Mouse (Mus musculus): ENCODE data around the gene Lzts2. TPM values are rescaled to one million over a fixed set of nuclear protein-coding genes. Genes with fewer than 3 reads are reported as not detected.

The Lzts2 gene
- polyA plus RNA-seq (2016; fragmentation: Nextera tagmentation; extraction: Ambion mirVana), result 71.0 and 72.1 TPM in 2 replicates

DNA sequence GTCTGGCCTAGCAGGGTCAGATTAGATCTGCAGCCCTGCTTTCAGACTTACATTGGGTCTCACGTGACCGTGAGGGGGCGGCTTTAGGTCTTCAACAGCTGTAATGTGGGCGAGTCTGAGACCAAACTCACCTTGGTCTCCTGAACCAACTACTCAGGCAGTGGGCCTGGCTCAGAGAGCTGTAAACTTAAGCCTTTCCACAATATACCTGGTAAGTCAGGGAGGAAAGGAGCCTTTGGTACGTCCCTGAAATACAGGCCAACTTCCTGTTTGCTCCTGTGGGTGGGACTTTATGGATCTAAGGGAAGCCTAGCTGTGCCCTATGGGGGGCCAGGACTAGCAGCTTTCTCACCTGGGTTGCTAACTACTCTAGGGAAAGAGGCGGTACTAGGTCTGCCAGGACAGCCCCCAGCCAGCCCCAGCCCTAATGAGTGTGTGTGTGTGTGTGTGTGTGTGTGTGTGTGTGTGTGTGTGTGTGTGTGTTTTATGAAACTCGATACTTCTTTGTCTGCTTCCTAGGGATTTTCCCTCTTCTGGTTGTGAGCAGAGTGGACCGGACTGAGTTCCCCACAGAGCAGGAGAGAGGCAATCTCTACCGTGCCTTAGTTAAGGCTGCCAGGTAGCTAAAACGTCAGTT is at the start of gene Lzts2:
TSS of gene Lzts2 (plus strand) at position 80 of the 637 bp plus-strand sequence.
- ATAC-seq (ENCODE audit: low FRiP score), result no peak
- Histone ChIP-seq H3K9ac (peak within 1 kb of the TSS; percentile 59), H3K27me3 (peaks cover 4% of the 10 kb centered on the region; the same call in 1 of the 2 replicates), H3K4me1 (peaks cover 48% of the 10 kb centered on the region), H3K4me2 (replicated peaks) (peak within 1 kb of the TSS; percentile 91), H3K27ac (peak within 1 kb of the TSS; percentile 98), H3K36me3 (peaks cover 24% of the 10 kb centered on the region), H3K4me3 (peak within 1 kb of the TSS; percentile 60), H3K9me3 (replicated peaks) (no peaks in the 10 kb centered on the region)
- WGBS, result 10% methylated on average over 10 of the region's 10 CpGs

DNA sequence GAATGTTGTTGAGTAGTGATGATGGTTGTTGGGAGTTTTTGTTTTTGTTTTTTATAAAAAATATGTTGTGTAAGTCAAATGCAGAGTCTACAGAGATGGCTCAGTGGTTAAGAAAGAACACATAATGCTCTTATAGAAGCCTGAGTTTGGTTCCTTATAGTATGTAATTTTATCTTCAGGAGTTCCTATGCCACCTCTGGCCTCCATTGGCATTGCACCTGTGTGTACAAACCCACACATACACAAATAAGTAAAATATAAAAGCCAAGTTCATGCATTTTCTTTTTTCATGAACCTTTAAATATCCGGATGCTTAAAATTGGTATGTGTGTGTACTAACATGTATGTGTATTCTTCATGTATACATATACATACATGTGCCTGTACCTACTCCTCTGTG is 48.2 kb upstream of the Lzts2 start:
- H3K4me1 ChIP-seq, result no peaks in the 10 kb centered on the region
- no peaks in the 10 kb centered on the region for H3K27me3 ChIP-seq
- 97% methylated on average over 1 of the region's 1 CpGs for WGBS
- H3K27ac ChIP-seq, result no peak overlapping the region
- ATAC-seq (ENCODE audit: low FRiP score), result no peak
- H3K4me2 ChIP-seq (replicated peaks), result no peak overlapping the region
- no peak overlapping the region for H3K9ac ChIP-seq
- peaks cover 77% of the 10 kb centered on the region for H3K36me3 ChIP-seq
- H3K9me3 ChIP-seq (replicated peaks), result no peaks in the 10 kb centered on the region
- H3K4me3 ChIP-seq, result no peak overlapping the region

DNA sequence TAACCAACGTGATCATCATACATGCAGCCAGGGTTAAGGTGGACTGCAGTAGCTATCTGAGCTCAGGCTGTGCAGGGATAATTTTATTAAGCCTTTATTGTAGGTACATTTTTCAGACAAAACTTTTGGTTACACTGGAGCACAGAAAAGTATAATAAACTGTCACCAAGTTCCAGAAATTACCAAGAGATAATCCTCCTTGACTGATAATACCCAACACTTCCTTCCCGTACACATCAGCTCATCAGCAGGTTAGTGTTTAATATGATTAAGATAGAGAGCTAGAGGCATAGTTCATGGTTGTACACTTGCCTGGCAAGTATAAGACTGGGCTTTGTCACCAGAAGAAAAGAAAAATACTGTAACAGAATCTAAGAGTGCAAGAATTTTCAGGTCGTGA is 45.9 kb upstream of the Lzts2 start:
- H3K9me3 ChIP-seq (replicated peaks), result no peaks in the 10 kb centered on the region
- H3K4me1 ChIP-seq, result no peaks in the 10 kb centered on the region
- no peaks in the 10 kb centered on the region for H3K27me3 ChIP-seq
- H3K27ac ChIP-seq, result no peak overlapping the region
- no peak overlapping the region for H3K9ac ChIP-seq
- H3K4me3 ChIP-seq, result no peak overlapping the region
- H3K36me3 ChIP-seq, result peaks cover 81% of the 10 kb centered on the region
- no peak overlapping the region for H3K4me2 ChIP-seq (replicated peaks)
- ATAC-seq (ENCODE audit: low FRiP score), result no peak
- 94% methylated on average over 3 of the region's 3 CpGs for WGBS

DNA sequence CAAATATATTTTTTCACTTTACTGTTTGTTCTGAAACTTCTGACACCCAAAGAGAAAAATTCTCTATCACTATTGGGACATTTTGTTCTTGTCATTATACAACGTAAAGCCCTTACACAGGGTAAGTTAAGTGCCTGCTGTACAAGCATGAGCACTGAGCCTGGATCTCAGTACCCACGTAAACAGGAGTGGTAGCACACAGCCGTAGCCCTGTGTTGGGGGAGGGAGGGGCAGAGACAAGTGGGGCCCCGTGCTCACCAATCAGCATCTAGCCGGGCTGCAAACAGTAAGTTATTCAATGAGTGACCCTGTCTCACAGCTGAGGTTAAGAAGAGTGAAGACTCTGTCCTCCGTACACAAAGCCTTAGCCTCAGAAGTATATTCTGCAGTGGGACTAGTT is 37.6 kb upstream of the Lzts2 start:
- 80% methylated on average over 6 of the region's 6 CpGs for WGBS
- Histone ChIP-seq H3K4me2 (replicated peaks) (no peak overlapping the region), H3K36me3 (peaks cover 91% of the 10 kb centered on the region), H3K27ac (no peak overlapping the region), H3K27me3 (no peaks in the 10 kb centered on the region), H3K4me3 (no peak overlapping the region), H3K9ac (no peak overlapping the region), H3K4me1 (no peaks in the 10 kb centered on the region), H3K9me3 (replicated peaks) (no peaks in the 10 kb centered on the region)
- no peak for ATAC-seq (ENCODE audit: low FRiP score)

DNA sequence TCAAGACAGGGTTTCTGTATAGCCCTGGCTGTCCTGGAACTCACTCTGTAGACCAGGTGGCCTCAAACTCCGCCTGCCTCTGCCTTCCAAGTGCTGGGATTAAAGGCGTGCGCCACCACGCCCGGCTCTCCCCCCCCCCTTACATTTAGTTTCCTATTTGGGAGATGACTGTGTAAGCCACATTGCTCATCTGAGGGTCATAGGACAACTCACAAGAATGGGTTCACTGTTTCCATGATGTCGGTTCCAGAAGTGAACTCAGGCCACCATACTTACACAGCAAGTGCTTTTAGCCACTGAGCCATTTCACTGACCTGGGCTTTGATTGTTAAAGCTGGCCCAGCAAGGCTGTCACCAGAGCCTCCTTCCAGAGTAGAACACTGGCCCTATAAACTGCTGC is 37.1 kb upstream of the Lzts2 start:
- no peaks in the 10 kb centered on the region for H3K4me1 ChIP-seq
- H3K9me3 ChIP-seq (replicated peaks), result no peaks in the 10 kb centered on the region
- no peak for ATAC-seq (ENCODE audit: low FRiP score)
- H3K27ac ChIP-seq, result no peak overlapping the region
- 96% methylated on average over 6 of the region's 6 CpGs for WGBS
- no peak overlapping the region for H3K4me3 ChIP-seq
- no peak overlapping the region for H3K9ac ChIP-seq
- no peak overlapping the region for H3K4me2 ChIP-seq (replicated peaks)
- peaks cover 92% of the 10 kb centered on the region for H3K36me3 ChIP-seq
- no peaks in the 10 kb centered on the region for H3K27me3 ChIP-seq

DNA sequence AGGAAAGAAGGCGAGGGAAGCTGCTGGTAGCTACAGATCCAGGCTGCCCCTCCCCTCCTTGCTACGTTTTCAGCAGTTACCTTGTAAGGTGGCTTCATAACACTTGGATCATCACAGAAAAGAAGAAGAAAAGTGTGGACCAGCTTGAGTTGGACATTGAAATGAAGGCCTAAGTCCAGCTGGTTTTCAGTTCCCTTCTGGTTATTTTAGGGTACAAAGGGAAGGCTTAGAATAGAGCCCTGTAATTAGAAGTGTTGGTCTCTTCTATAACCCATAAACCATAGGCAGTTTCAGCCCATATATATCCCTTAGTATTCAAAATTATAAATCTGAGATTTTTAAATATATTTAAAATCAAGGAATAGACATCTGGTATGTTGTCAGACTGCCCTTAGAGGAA is 33.4 kb upstream of the Lzts2 start:
- 92% methylated on average over 2 of the region's 2 CpGs for WGBS
- no peak overlapping the region for H3K4me3 ChIP-seq
- no peak overlapping the region for H3K9ac ChIP-seq
- H3K4me2 ChIP-seq (replicated peaks), result no peak overlapping the region
- peaks cover 56% of the 10 kb centered on the region for H3K36me3 ChIP-seq
- no peak for ATAC-seq (ENCODE audit: low FRiP score)
- H3K4me1 ChIP-seq, result no peaks in the 10 kb centered on the region
- no peaks in the 10 kb centered on the region for H3K27me3 ChIP-seq
- H3K27ac ChIP-seq, result no peak overlapping the region
- H3K9me3 ChIP-seq (replicated peaks), result no peaks in the 10 kb centered on the region

DNA sequence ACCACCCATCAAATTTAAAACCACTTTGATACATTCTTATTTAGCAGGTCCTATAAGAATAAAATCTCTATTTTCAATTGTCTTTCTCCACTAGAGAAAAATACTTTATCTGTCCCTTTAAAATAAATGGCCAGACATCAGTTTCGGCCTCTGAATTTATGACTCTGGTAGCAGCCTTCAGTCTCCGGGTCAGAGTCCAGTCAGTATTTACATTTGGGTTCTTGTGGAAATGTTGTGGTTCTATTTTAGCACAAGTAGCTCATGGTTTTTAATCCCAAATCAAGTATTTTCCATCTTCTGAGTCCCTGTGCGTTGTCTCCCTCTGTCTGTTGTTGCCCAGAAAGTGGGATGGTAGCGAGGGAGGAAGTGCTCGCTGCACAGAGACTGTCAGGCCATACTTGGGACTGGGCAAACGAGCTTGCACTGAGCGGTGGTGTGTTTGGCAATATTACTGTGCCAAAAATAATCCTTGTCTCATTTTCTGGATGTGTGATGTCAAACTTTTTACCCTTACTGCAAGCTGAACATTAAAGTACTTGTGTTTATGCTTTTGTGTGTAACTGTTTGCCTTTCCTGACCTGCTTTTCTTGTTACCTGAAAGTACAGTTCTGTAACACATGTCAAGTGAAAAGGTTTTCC is 31.6 kb upstream of the Lzts2 start:
- Histone ChIP-seq H3K36me3 (peaks cover 39% of the 10 kb centered on the region), H3K4me3 (no peak overlapping the region), H3K4me2 (replicated peaks) (no peak overlapping the region), H3K9me3 (replicated peaks) (no peaks in the 10 kb centered on the region), H3K27ac (no peak overlapping the region), H3K4me1 (no peaks in the 10 kb centered on the region), H3K9ac (no peak overlapping the region), H3K27me3 (no peaks in the 10 kb centered on the region)
- 86% methylated on average over 7 of the region's 7 CpGs for WGBS
- ATAC-seq (ENCODE audit: low FRiP score), result no peak

DNA sequence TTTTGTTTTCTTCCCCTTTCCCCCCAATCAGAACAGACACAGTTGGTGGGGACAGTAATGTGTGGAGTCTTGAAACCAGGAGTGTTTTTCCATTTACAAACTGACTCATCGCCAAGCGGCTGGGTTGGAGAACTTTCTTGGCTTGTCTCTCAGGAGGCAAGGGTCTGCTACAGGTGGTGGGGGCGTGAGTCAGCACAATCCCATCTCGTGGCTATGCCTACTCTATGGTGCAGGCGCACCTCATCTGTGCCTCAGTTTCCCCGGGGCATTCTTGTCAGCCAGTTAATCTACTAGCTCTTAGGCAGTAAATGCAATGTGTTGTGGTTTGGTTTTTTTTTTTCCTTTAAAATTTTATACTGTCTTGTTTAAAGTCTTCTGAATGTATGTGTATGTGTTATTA is 30.8 kb upstream of the Lzts2 start:
- 92% methylated on average over 6 of the region's 6 CpGs for WGBS
- Histone ChIP-seq H3K9me3 (replicated peaks) (no peaks in the 10 kb centered on the region), H3K4me1 (no peaks in the 10 kb centered on the region), H3K9ac (no peak overlapping the region), H3K4me2 (replicated peaks) (no peak overlapping the region), H3K36me3 (peaks cover 31% of the 10 kb centered on the region), H3K4me3 (no peak overlapping the region), H3K27me3 (no peaks in the 10 kb centered on the region), H3K27ac (no peak overlapping the region)
- no peak for ATAC-seq (ENCODE audit: low FRiP score)

DNA sequence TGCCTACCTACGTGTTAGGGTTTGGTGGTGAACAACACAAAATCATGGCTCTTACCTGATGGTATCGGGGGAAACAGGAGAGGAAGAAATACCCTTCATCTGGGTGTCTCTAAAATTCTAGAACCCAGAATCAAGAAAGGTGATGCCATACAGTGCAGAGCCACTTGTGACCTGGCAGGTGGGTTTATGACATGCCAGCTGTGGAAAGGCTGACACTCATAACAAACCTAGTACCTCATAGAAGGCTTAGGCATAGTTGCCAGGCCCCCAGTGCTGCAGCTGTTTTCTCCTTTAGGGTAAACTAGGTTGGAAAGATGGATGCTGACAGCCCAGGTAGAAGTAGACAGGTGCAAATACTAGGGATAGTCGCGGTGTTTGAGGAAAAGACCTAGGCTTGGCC is 29.8 kb upstream of the Lzts2 start:
- 97% methylated on average over 4 of the region's 4 CpGs for WGBS
- no peak for ATAC-seq (ENCODE audit: low FRiP score)
- H3K4me1 ChIP-seq, result 0 out of 2 replicates have a peak, but pooled peaks cover 5% of the 10 kb centered on the region
- no peak overlapping the region for H3K27ac ChIP-seq
- peaks cover 22% of the 10 kb centered on the region for H3K36me3 ChIP-seq
- H3K4me3 ChIP-seq, result no peak overlapping the region
- H3K27me3 ChIP-seq, result no peaks in the 10 kb centered on the region
- no peaks in the 10 kb centered on the region for H3K9me3 ChIP-seq (replicated peaks)
- no peak overlapping the region for H3K4me2 ChIP-seq (replicated peaks)
- H3K9ac ChIP-seq, result no peak overlapping the region

DNA sequence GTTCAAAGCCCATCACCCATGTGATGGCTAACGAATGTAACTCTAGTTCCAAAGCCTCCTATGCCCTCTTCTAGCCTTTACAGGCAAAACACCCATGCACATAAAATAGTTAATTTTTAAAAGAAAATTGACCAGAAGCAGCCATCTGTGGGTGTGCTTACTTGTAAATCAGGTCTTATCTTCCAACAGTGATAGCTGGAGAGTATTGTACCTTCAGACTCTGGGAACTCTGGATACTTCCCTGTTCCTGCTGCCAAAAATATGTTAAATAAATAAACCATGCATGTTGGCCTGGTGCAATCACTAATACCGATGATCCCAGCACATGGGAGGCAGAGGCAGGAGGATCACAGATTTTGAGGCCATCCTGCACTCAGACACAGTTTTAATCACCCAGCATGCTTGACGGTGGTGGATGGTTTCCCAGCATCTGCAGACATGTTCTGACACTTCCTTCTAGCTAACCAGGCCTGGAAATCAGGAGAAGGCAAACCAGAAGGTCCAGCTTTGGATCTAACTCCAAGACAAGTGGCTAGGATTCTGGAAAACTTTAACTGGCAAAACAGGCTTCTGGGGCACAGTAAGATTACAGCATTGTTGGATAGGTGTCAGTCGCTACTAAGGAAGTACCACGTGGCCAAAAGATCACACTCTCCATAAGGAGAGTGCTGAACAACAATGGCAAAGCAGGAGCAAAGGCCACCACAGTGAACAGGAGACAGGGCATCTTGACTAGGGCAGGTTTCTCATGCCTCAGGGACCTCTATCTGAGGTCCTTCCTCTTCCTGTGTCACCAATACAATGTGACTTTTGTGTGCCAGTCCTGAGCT is 28.8 kb upstream of the Lzts2 start:
- H3K27me3 ChIP-seq, result no peaks in the 10 kb centered on the region
- H3K9me3 ChIP-seq (replicated peaks), result no peaks in the 10 kb centered on the region
- H3K36me3 ChIP-seq, result peaks cover 15% of the 10 kb centered on the region
- no peak overlapping the region for H3K27ac ChIP-seq
- H3K4me1 ChIP-seq, result peaks cover 15% of the 10 kb centered on the region
- 63% methylated on average over 5 of the region's 5 CpGs for WGBS
- H3K4me3 ChIP-seq, result no peak overlapping the region
- no peak for ATAC-seq (ENCODE audit: low FRiP score)
- no peak overlapping the region for H3K9ac ChIP-seq
- no peak overlapping the region for H3K4me2 ChIP-seq (replicated peaks)

DNA sequence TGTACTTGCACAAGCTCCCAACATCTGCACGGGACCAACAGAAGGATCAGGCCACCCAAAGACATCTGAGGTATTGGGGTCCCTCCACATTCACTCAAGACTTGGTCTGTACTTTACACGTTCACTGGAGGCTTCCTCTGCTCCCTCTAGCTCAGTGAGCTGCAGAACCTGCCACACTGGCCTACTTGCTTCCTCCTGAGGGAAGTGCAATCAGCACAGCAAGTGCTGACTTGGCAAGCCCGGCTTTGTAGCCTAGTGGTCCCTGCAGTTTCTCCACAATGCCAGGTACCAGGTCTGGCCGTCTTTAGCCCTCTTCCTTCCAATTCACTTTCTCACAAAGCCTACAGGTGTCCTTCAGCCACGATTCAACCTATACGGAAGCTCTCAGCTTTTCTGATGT is 27.2 kb upstream of the Lzts2 start:
- 70% methylated on average over 6 of the region's 6 CpGs for WGBS
- ATAC-seq (ENCODE audit: low FRiP score), result no peak
- H3K36me3 ChIP-seq, result 0 out of 2 replicates have a peak, but pooled peaks cover under 1% of the 10 kb centered on the region

DNA sequence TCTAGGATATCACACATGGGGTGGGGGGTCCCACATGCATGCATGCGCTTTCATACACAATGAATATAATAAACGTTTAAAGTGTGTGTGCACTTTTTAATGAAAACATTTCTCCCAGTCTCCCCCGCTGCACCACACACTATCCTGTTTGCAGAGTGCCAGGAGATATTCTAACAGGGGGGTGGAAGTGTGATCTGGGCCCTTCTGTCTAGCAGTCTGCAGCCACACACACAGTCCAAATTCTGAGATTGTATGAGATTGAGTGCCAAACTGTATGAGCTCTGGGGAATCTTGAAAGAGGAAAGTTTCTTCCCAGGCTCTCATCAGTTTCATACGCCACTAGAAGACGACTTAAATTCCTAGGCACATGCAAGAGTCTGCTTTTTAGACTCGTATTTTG is 26.4 kb upstream of the Lzts2 start:
- no peak overlapping the region for H3K27ac ChIP-seq
- 0 out of 2 replicates have a peak, but pooled peaks cover under 1% of the 10 kb centered on the region for H3K36me3 ChIP-seq
- WGBS, result 66% methylated on average over 6 of the region's 6 CpGs
- H3K9me3 ChIP-seq (replicated peaks), result no peaks in the 10 kb centered on the region
- no peak overlapping the region for H3K4me2 ChIP-seq (replicated peaks)
- H3K4me3 ChIP-seq, result no peak overlapping the region
- H3K4me1 ChIP-seq, result peaks cover 30% of the 10 kb centered on the region
- H3K9ac ChIP-seq, result no peak overlapping the region
- no peaks in the 10 kb centered on the region for H3K27me3 ChIP-seq
- ATAC-seq (ENCODE audit: low FRiP score), result no peak

More for the DNA sequence above, 27.2 kb upstream of the Lzts2 start:
- H3K27me3 ChIP-seq, result no peaks in the 10 kb centered on the region
- H3K27ac ChIP-seq, result no peak overlapping the region
- H3K9me3 ChIP-seq (replicated peaks), result no peaks in the 10 kb centered on the region
- H3K4me3 ChIP-seq, result no peak overlapping the region
- H3K4me2 ChIP-seq (replicated peaks), result no peak overlapping the region
- H3K9ac ChIP-seq, result no peak overlapping the region
- H3K4me1 ChIP-seq, result peaks cover 30% of the 10 kb centered on the region

Measured in hindbrain, embryonic 12.5 days (tissue).